Comparison of ENCODE assay signal across 8 mouse cellular contexts in genomic region chr4:43563601-43563875, GRCm38 (mm10). TPM values are rescaled to one million over a fixed set of nuclear protein-coding genes. Genes with fewer than 3 reads are reported as not detected.
DNase-seq lines count a peak whose midpoint lies in the region; ATAC-seq and TF ChIP-seq lines count a peak whose summit lies in the region.

No protein-coding gene starts in this region.

- peaks cover 31% of the 10 kb centered on the region for H3K36me3 ChIP-seq in liver, adult 2 months (ENCODE audit: control insufficient read depth, insufficient read depth, low read length)
- H3K36me3 ChIP-seq in embryonic facial prominence, embryonic 15.5 days = peaks cover 43% of the 10 kb centered on the region
- peaks cover 14% of the 10 kb centered on the region for H3K36me3 ChIP-seq in limb, embryonic 11.5 days (ENCODE audit: control insufficient read depth, insufficient read depth, low read length)
- peaks cover 35% of the 10 kb centered on the region for H3K36me3 ChIP-seq in neural tube, embryonic 14.5 days (ENCODE audit: control insufficient read depth, insufficient read depth, low read length)

- H3K9ac ChIP-seq in liver, adult 2 months (ENCODE audit: low read depth, low read length) = peak overlapping the region; percentile 7; the same call in 1 of the 2 replicates
- peak overlapping the region; percentile 89; the same call in 1 of the 2 replicates for H3K9ac ChIP-seq in embryonic facial prominence, embryonic 15.5 days
- H3K9ac ChIP-seq in limb, embryonic 11.5 days (ENCODE audit: low read length) = no peak overlapping the region
- H3K9ac ChIP-seq in neural tube, embryonic 14.5 days (replicated peaks; ENCODE audit: low read depth, low read length) = no peak overlapping the region; the same call in 1 of the 2 replicates

- no peak for TF ChIP-seq CTCF in liver, adult 2 months (IDR thresholded peaks at IDR 0.05; ENCODE audit: low read depth, low read length)

- peaks cover 24% of the 10 kb centered on the region for H3K4me1 ChIP-seq in liver, adult 2 months (ENCODE audit: control insufficient read depth, insufficient read depth, low read length)
- peaks cover 39% of the 10 kb centered on the region for H3K4me1 ChIP-seq in embryonic facial prominence, embryonic 15.5 days
- H3K4me1 ChIP-seq in limb, embryonic 11.5 days (ENCODE audit: control insufficient read depth, insufficient read depth, low read length) = peaks cover 24% of the 10 kb centered on the region
- H3K4me1 ChIP-seq in neural tube, embryonic 14.5 days (ENCODE audit: control insufficient read depth, insufficient read depth, low read length) = peaks cover 32% of the 10 kb centered on the region

- intact Hi-C loops in left cerebral cortex, postnatal 25 days (cut with DNase I) = loop anchor here (2.0 to 10.0 kb wide), 2 partner anchors 71 to 529 kb away; partner anchors contain the start of genes Ccdc107 and Stoml2

- TF ChIP-seq POLR2A in liver, adult 2 months (IDR thresholded peaks at IDR 0.05; ENCODE audit: extremely low read depth, insufficient read depth, low read length) = no peak

- no peaks in the 10 kb centered on the region for H3K27me3 ChIP-seq in liver, adult 2 months (ENCODE audit: control insufficient read depth, insufficient read depth, low read length)
- H3K27me3 ChIP-seq in embryonic facial prominence, embryonic 15.5 days = no peaks in the 10 kb centered on the region
- no peaks in the 10 kb centered on the region for H3K27me3 ChIP-seq in limb, embryonic 11.5 days (ENCODE audit: control insufficient read depth, insufficient read depth, low read length)
- H3K27me3 ChIP-seq in neural tube, embryonic 14.5 days (ENCODE audit: control insufficient read depth, insufficient read depth, low read length) = no peaks in the 10 kb centered on the region

- no peak overlapping the region for H3K27ac ChIP-seq in liver, adult 2 months (replicated peaks; ENCODE audit: insufficient read depth, low read depth, low read length)
- H3K27ac ChIP-seq in embryonic facial prominence, embryonic 15.5 days (replicated peaks) = no peak overlapping the region
- H3K27ac ChIP-seq in limb, embryonic 11.5 days (replicated peaks; ENCODE audit: low read depth, low read length) = no peak overlapping the region
- no peak overlapping the region for H3K27ac ChIP-seq in neural tube, embryonic 14.5 days (ENCODE audit: low read depth, low read length)

- 63% methylated on average over 4 of the region's 4 CpGs for WGBS in liver, adult 2 months
- WGBS in embryonic facial prominence, embryonic 15.5 days = 81% methylated on average over 4 of the region's 4 CpGs
- 90% methylated on average over 4 of the region's 4 CpGs for WGBS in limb, embryonic 11.5 days
- WGBS in neural tube, embryonic 14.5 days = 90% methylated on average over 4 of the region's 4 CpGs

- no peak overlapping the region for H3K4me3 ChIP-seq in liver, adult 2 months (ENCODE audit: insufficient read depth, low read depth, low read length)
- H3K4me3 ChIP-seq in embryonic facial prominence, embryonic 15.5 days (replicated peaks) = peak overlapping the region; percentile 95
- H3K4me3 ChIP-seq in limb, embryonic 11.5 days (ENCODE audit: low read depth, low read length) = peak overlapping the region; percentile 84; the same call in 1 of the 2 replicates
- peak overlapping the region; percentile 63 for H3K4me3 ChIP-seq in neural tube, embryonic 14.5 days (ENCODE audit: low read depth, low read length)

- DNase-seq in liver, adult 2 months (ENCODE audit: extremely low read depth, low read depth, low spot score) = no peak
- no peak for DNase-seq in liver
- no peak for DNase-seq in limb, embryonic 11.5 days (ENCODE audit: low spot score)
- no peak for DNase-seq in urinary bladder, postnatal 25 days (ENCODE audit: low spot score)
- DNase-seq in cerebellum, adult 8-10 months = no peak
- no peak for DNase-seq in left cerebral cortex, postnatal 25 days (ENCODE audit: low spot score in 2 of 2)

- ATAC-seq in embryonic facial prominence, embryonic 15.5 days (ENCODE audit: insufficient number of reproducible peaks, low FRiP score, low TSS enrichment, low read depth) = no peak
- ATAC-seq in limb, embryonic 11.5 days (ENCODE audit: insufficient number of reproducible peaks, low FRiP score, low TSS enrichment, low read depth) = no peak
- ATAC-seq in neural tube, embryonic 14.5 days (ENCODE audit: low read depth) = no peak

- H3K4me2 ChIP-seq in embryonic facial prominence, embryonic 15.5 days (replicated peaks) = peak overlapping the region; percentile 84
- peak overlapping the region; percentile 70; the same call in 1 of the 2 replicates for H3K4me2 ChIP-seq in limb, embryonic 11.5 days (ENCODE audit: low read depth, severe bottlenecking)
- H3K4me2 ChIP-seq in neural tube, embryonic 14.5 days (ENCODE audit: low read depth, low read length) = peak overlapping the region; percentile 95

- peaks cover 18% of the 10 kb centered on the region for H3K79me2 ChIP-seq in liver, adult 2 months (ENCODE audit: control insufficient read depth, insufficient read depth, low read length)

- no peaks in the 10 kb centered on the region for H3K9me3 ChIP-seq in embryonic facial prominence, embryonic 15.5 days (replicated peaks)
- no peaks in the 10 kb centered on the region for H3K9me3 ChIP-seq in limb, embryonic 11.5 days (ENCODE audit: control insufficient read depth, low read length)
- no peaks in the 10 kb centered on the region for H3K9me3 ChIP-seq in neural tube, embryonic 14.5 days (ENCODE audit: control insufficient read depth, low read length)

RNA-seq across cellular contexts. Expression of gene Tln1, which starts 1.0 kb away (rescaled TPM):
- 39.9 and 42.8 TPM in 2 replicates for total RNA-seq in liver, adult 2 months (2014; rRNA removed)
- polyA plus RNA-seq in liver, adult 2 months (2012; rRNA removed) = 29.9 and 38.6 TPM in 2 replicates
- 55.8 and 60.9 TPM in 2 replicates for polyA plus RNA-seq in embryonic facial prominence, embryonic 15.5 days (2015; fragmentation: Nextera tagmentation; extraction: Ambion mirVana)
- polyA plus RNA-seq in limb, embryonic 11.5 days (2014; fragmentation: Nextera tagmentation; extraction: Ambion mirVana) = 39.1 and 39.5 TPM in 2 replicates
- 48.8 and 57.8 TPM in 2 replicates for polyA plus RNA-seq in neural tube, embryonic 14.5 days (2014; fragmentation: Nextera tagmentation; extraction: Ambion mirVana)
- 10 to 100 TPM; 51.7 to 53.4 TPM for total RNA-seq in left cerebral cortex, postnatal 25 days (2021)

RNA-seq across cellular contexts. Expression of gene Creb3, which starts 1.4 kb away (rescaled TPM):
- total RNA-seq in liver, adult 2 months (2014; rRNA removed) = 37.8 and 41.1 TPM in 2 replicates
- 47.9 and 62.0 TPM in 2 replicates for polyA plus RNA-seq in liver, adult 2 months (2012; rRNA removed)
- 77.5 and 88.2 TPM in 2 replicates for polyA plus RNA-seq in embryonic facial prominence, embryonic 15.5 days (2015; fragmentation: Nextera tagmentation; extraction: Ambion mirVana)
- polyA plus RNA-seq in limb, embryonic 11.5 days (2014; fragmentation: Nextera tagmentation; extraction: Ambion mirVana) = 39.4 and 43.3 TPM in 2 replicates
- polyA plus RNA-seq in neural tube, embryonic 14.5 days (2014; fragmentation: Nextera tagmentation; extraction: Ambion mirVana) = 86.2 and 92.8 TPM in 2 replicates
- 10 to 100 TPM; 77.0 to 77.3 TPM for total RNA-seq in left cerebral cortex, postnatal 25 days (2021)

RNA-seq across cellular contexts. Expression of gene Rgp1, which starts 15.0 kb away (rescaled TPM):
- 15.9 and 18.7 TPM in 2 replicates for total RNA-seq in liver, adult 2 months (2014; rRNA removed)
- 33.2 and 44.5 TPM in 2 replicates for polyA plus RNA-seq in liver, adult 2 months (2012; rRNA removed)
- 28.6 and 32.5 TPM in 2 replicates for polyA plus RNA-seq in embryonic facial prominence, embryonic 15.5 days (2015; fragmentation: Nextera tagmentation; extraction: Ambion mirVana)
- polyA plus RNA-seq in limb, embryonic 11.5 days (2014; fragmentation: Nextera tagmentation; extraction: Ambion mirVana) = 32.6 and 34.1 TPM in 2 replicates
- polyA plus RNA-seq in neural tube, embryonic 14.5 days (2014; fragmentation: Nextera tagmentation; extraction: Ambion mirVana) = 24.1 and 28.2 TPM in 2 replicates
- total RNA-seq in left cerebral cortex, postnatal 25 days (2021) = 10 to 100 TPM; 44.3 to 46.7 TPM

RNA-seq across cellular contexts. Expression of gene Gba2, which starts 15.1 kb away (rescaled TPM):
- total RNA-seq in liver, adult 2 months (2014; rRNA removed) = 5.1 and 5.3 TPM in 2 replicates
- 8.9 and 10.9 TPM in 2 replicates for polyA plus RNA-seq in liver, adult 2 months (2012; rRNA removed)
- 21.3 and 22.3 TPM in 2 replicates for polyA plus RNA-seq in embryonic facial prominence, embryonic 15.5 days (2015; fragmentation: Nextera tagmentation; extraction: Ambion mirVana)
- 20.7 and 20.8 TPM in 2 replicates for polyA plus RNA-seq in limb, embryonic 11.5 days (2014; fragmentation: Nextera tagmentation; extraction: Ambion mirVana)
- 44.4 and 48.5 TPM in 2 replicates for polyA plus RNA-seq in neural tube, embryonic 14.5 days (2014; fragmentation: Nextera tagmentation; extraction: Ambion mirVana)
- 10 to 100 TPM; 65.9 to 69.4 TPM for total RNA-seq in left cerebral cortex, postnatal 25 days (2021)

RNA-seq across cellular contexts. Expression of gene Msmp, which starts 20.8 kb away (rescaled TPM):
- not detected in 2 replicates for total RNA-seq in liver, adult 2 months (2014; rRNA removed)
- not detected in 2 replicates for polyA plus RNA-seq in liver, adult 2 months (2012; rRNA removed)
- 1.5 and 1.6 TPM in 2 replicates for polyA plus RNA-seq in embryonic facial prominence, embryonic 15.5 days (2015; fragmentation: Nextera tagmentation; extraction: Ambion mirVana)
- 2.3 TPM in 1 of 2 replicates, not detected in the other for polyA plus RNA-seq in limb, embryonic 11.5 days (2014; fragmentation: Nextera tagmentation; extraction: Ambion mirVana)
- 1.9 TPM in 1 of 2 replicates, not detected in the other for polyA plus RNA-seq in neural tube, embryonic 14.5 days (2014; fragmentation: Nextera tagmentation; extraction: Ambion mirVana)
- under 1 TPM in 1 of 2 experiments, not detected in 1; 0.50 TPM for total RNA-seq in left cerebral cortex, postnatal 25 days (2021)

Comparison
In these comparisons a context has a peak if more than half of its experiments do, and no peak if none do; other contexts are left out.
1. H3K9ac ChIP-seq: peak in liver, adult 2 months (single experiment) and embryonic facial prominence, embryonic 15.5 days (single experiment); none in limb, embryonic 11.5 days (single experiment) and neural tube, embryonic 14.5 days (single experiment).
2. Peak in every context shown above with its lines, with median percentiles within 50 percentile points of each other: H3K4me2 ChIP-seq.